Mouse (Mus musculus) small intestine, adult 2 months (tissue): Measurements from ENCODE around the gene Glt28d2. TPM values are rescaled to one million over a fixed set of nuclear protein-coding genes. Genes with fewer than 3 reads are reported as not detected.

Experiments
- H3K27ac ChIP-seq: fragments of 200-500 bp; 2 replicates; pipeline ENCODE4 v1.5.1; 2012; ENCODE audit warnings: low read depth, low read length, control low read depth, inconsistent platforms; ENCODE audit not compliant: insufficient read depth
- H3K27me3 ChIP-seq: fragments of 200-500 bp; 2 replicates; pipeline ENCODE4 v1.6.1; 2012; ENCODE audit warnings: mild to moderate bottlenecking, moderate library complexity, low read length, inconsistent platforms; ENCODE audit not compliant: control insufficient read depth, insufficient read depth
- H3K36me3 ChIP-seq: fragments of 200-500 bp; 2 replicates; pipeline ENCODE4 v1.6.1; 2012; ENCODE audit warnings: mild to moderate bottlenecking, low read length, control low read depth, inconsistent platforms; ENCODE audit not compliant: control insufficient read depth, insufficient read depth
- H3K4me1 ChIP-seq: fragments of 200-500 bp; 2 replicates; pipeline ENCODE4 v1.6.1; 2012; ENCODE audit warnings: low read length, inconsistent platforms, mixed read lengths; ENCODE audit not compliant: control insufficient read depth, insufficient read depth, insufficient read length
- H3K4me3 ChIP-seq: fragments of 200-500 bp; 2 replicates; pipeline ENCODE4 v1.5.1; 2012; ENCODE audit warnings: low read depth, mild to moderate bottlenecking, control low read depth, inconsistent platforms, low read length, moderate library complexity
- CTCF ChIP-seq: fragments of 200-500 bp; IDR thresholded peaks from 2 replicates; pipeline ENCODE4 v1.5.1; 2012; ENCODE audit warnings: low read depth, mild to moderate bottlenecking, control low read depth, inconsistent platforms, low read length, moderate library complexity, mixed read lengths; ENCODE audit not compliant: insufficient replicate concordance, insufficient read length; ENCODE audit errors: extremely low read depth
- POLR2A ChIP-seq: fragments of 200-500 bp; IDR thresholded peaks from 2 replicates; pipeline ENCODE4 v1.6.1; 2012; ENCODE audit warnings: low read depth, mild to moderate bottlenecking, control low read depth, inconsistent platforms, low read length, moderate library complexity
- WGBS: fragments of 180-500 bp; shearing (Covaris S2); methylation state at CpG from one replicate; pipeline ENCODE4 v1.1.7; 2018; 5-methylcytosine and 5-hydroxymethylcytosine counted together
- polyA plus RNA-seq: library from polyadenylated mRNA; depleted of rRNA; stranded (reverse); fragments of >200 nt; gene quantifications from 2 replicates; pipeline ENCODE4 v1.2.3, GENCODE M21; 2012; rRNA removed

Gene Glt28d2
- polyA plus RNA-seq, 1 experiment: 2.7 TPM

- Histone ChIP-seq H3K27ac (no peak overlapping the region), H3K4me1 (no peaks in the 10 kb centered on the region), H3K36me3 (no peaks in the 10 kb centered on the region), H3K27me3 (no peaks in the 10 kb centered on the region), H3K4me3 (no peak overlapping the region)
- 70% methylated on average over 4 of the region's 4 CpGs for WGBS
- TF ChIP-seq CTCF: no peak
- TF ChIP-seq POLR2A: no peak
Observed at GRCm38 (mm10) chr3:85827283-85827682, 60.0 kb downstream of the Glt28d2 start.

DNA sequence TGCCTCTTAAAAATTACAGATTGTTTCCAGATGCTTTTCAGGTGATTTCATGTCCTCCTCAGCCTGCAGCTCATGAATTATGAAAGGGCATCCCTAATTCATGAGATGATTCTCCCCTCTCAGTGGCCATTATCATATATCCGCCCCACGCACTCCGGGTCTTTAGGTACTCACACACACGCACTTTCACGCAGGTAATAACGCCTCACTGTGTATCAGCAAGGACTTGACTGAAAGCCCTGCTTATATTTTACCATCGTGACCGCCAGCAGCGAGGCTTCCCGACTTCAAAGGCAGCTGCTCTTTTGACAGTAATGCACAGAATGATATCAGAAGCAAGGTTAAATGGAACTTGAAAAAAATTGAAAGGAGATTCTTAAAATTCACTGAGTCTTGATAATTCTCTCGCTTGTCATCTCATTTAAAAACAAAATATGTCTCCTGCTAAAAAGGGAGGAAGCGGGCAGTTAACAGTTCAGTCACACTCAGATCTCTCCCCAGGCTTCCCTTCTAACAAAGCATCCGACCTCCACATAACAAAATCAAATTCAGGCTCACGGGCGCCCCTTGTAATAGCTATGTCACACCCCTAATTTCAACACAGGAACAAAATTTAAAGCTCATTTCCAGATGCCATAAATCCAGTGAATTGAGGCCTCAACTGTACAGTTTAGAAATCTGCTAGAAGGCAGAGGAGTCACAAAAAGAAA lies 66.3 kb downstream of the Glt28d2 start:
- Histone ChIP-seq H3K27me3 (no peaks in the 10 kb centered on the region), H3K4me1 (no peaks in the 10 kb centered on the region), H3K4me3 (no peak overlapping the region), H3K27ac (no peak overlapping the region), H3K36me3 (no peaks in the 10 kb centered on the region)
- WGBS: 79% methylated on average over 15 of the region's 15 CpGs
- TF ChIP-seq CTCF (no peak), POLR2A (no peak)

Other genes with a start within 250 kb of the Glt28d2 start
- gene Fam160a1, start 70.2 kb downstream of the Glt28d2 start, polyA plus RNA-seq: 8.0 and 12.6 TPM in 2 replicates
- gene Gm37240, start within 50 bp of the Glt28d2 start, polyA plus RNA-seq: 26.5 and 58.2 TPM in 2 replicates
- gene Sh3d19, start 83.6 kb upstream of the Glt28d2 start, polyA plus RNA-seq: 90.1 and 205 TPM in 2 replicates
- not detected in 2 replicates for gene Prss48, start 115.0 kb upstream of the Glt28d2 start, polyA plus RNA-seq